Mouse (Mus musculus): Measurements from ENCODE around the gene Alg6. TPM values are rescaled to one million over a fixed set of nuclear protein-coding genes. Genes with fewer than 3 reads are reported as not detected.

The Alg6 gene
- polyA plus RNA-seq, 1 experiment: 2.6 TPM

GRCm38 (mm10) chr4:99766303-99766702 is 50.8 kb downstream of the Alg6 start:
- no peak overlapping the region for H3K4me3 ChIP-seq
- no peak overlapping the region for H3ac ChIP-seq (ENCODE audit: control insufficient read depth, insufficient read length)
- no peak overlapping the region for H3K4me2 ChIP-seq (ENCODE audit: low read depth)
- no peaks in the 10 kb centered on the region for H3K79me2 ChIP-seq (ENCODE audit: control insufficient read depth, insufficient read depth)
- H3K27me3 ChIP-seq (ENCODE audit: control insufficient read depth, insufficient read depth, insufficient read length): no peaks in the 10 kb centered on the region
- no peaks in the 10 kb centered on the region for H3K36me3 ChIP-seq (ENCODE audit: control insufficient read depth, insufficient read depth)
- no peak for TF ChIP-seq MYOG (IDR thresholded peaks at IDR 0.05; ENCODE audit: control insufficient read depth in 1 of 3, insufficient read depth in 1 of 3, insufficient read length in 2 of 3, low read depth in 2 of 3)
- TF ChIP-seq TCF12 (IDR thresholded peaks at IDR 0.05; ENCODE audit: insufficient read depth, poor library complexity, severe bottlenecking): no peak
- no peak for TF ChIP-seq REST (IDR thresholded peaks at IDR 0.05; ENCODE audit: insufficient read depth, insufficient read length)
- TF ChIP-seq TCF3 (IDR thresholded peaks at IDR 0.05; ENCODE audit: insufficient read length, low read depth): no peak
- no peak for TF ChIP-seq E2F4 (IDR thresholded peaks at IDR 0.05; ENCODE audit: insufficient read depth)
- TF ChIP-seq MYOD1 (IDR thresholded peaks at IDR 0.05; ENCODE audit: control insufficient read depth in 1 of 3, insufficient read length in 2 of 3, low read depth in 2 of 3): no peak
- no peak for TF ChIP-seq CEBPB (IDR thresholded peaks at IDR 0.05; ENCODE audit: insufficient read depth, poor library complexity, severe bottlenecking)
- TF ChIP-seq MAX (IDR thresholded peaks at IDR 0.05; ENCODE audit: low read depth): no peak
- TF ChIP-seq POLR2AphosphoS2 (IDR thresholded peaks at IDR 0.05; ENCODE audit: insufficient read length, low read depth): no peak
- TF ChIP-seq POLR2A (IDR thresholded peaks at IDR 0.05; ENCODE audit: insufficient read length, low read depth): no peak
- TF ChIP-seq SRF (IDR thresholded peaks at IDR 0.05; ENCODE audit: control insufficient read depth, insufficient read length, low read depth): no peak
- TF ChIP-seq USF1 (IDR thresholded peaks at IDR 0.05; ENCODE audit: low read depth): no peak

GRCm38 (mm10) chr4:99766753-99767152 is 51.3 kb downstream of the Alg6 start:
- Histone ChIP-seq H3ac (ENCODE audit: control insufficient read depth, insufficient read length) (no peak overlapping the region), H3K4me3 (no peak overlapping the region), H3K36me3 (ENCODE audit: control insufficient read depth, insufficient read depth) (no peaks in the 10 kb centered on the region), H3K4me2 (ENCODE audit: low read depth) (no peak overlapping the region), H3K27me3 (ENCODE audit: control insufficient read depth, insufficient read depth, insufficient read length) (no peaks in the 10 kb centered on the region), H3K79me2 (ENCODE audit: control insufficient read depth, insufficient read depth) (no peaks in the 10 kb centered on the region)
- TF ChIP-seq TCF12 (IDR thresholded peaks at IDR 0.05; ENCODE audit: insufficient read depth, poor library complexity, severe bottlenecking) (peak; percentile 55), MYOG (IDR thresholded peaks at IDR 0.05; ENCODE audit: control insufficient read depth in 1 of 3, insufficient read depth in 1 of 3, insufficient read length in 2 of 3, low read depth in 2 of 3) (peak in 1 of 3 experiments; percentile 75), POLR2A (IDR thresholded peaks at IDR 0.05; ENCODE audit: insufficient read length, low read depth) (no peak), MYOD1 (IDR thresholded peaks at IDR 0.05; ENCODE audit: control insufficient read depth in 1 of 3, insufficient read length in 2 of 3, low read depth in 2 of 3) (peak in 2 of 3 experiments; percentile 69 to 71)

DNA sequence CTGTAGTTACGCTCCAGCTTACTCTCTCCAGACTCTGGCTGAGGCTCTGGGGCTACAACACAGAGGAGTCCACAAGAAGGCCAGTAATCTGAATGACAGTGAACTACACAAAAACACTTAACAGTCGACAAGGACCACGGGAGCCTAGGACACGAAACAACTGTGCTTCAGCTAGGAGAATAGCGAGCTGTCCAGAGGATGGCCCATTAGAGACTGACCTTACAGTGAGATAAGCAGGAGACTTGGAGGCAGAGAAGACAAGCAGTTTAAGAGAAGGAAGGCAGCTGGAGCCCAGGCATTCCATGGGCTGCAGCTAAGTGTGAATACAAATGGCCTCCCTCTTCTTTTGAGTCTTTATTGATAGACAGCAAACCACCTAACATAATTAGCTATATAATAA is 55.1 kb downstream of the Alg6 start:
- Histone ChIP-seq H3K4me2 (ENCODE audit: low read depth) (no peak overlapping the region), H3K27me3 (ENCODE audit: control insufficient read depth, insufficient read depth, insufficient read length) (no peaks in the 10 kb centered on the region), H3K79me2 (ENCODE audit: control insufficient read depth, insufficient read depth) (no peaks in the 10 kb centered on the region), H3K36me3 (ENCODE audit: control insufficient read depth, insufficient read depth) (no peaks in the 10 kb centered on the region), H3K4me3 (no peak overlapping the region), H3ac (ENCODE audit: control insufficient read depth, insufficient read length) (no peak overlapping the region)
- TF ChIP-seq MYOD1 (IDR thresholded peaks at IDR 0.05; ENCODE audit: control insufficient read depth in 1 of 3, insufficient read length in 2 of 3, low read depth in 2 of 3) (no peak), USF1 (IDR thresholded peaks at IDR 0.05; ENCODE audit: low read depth) (no peak), MAX (IDR thresholded peaks at IDR 0.05; ENCODE audit: low read depth) (no peak), TCF12 (IDR thresholded peaks at IDR 0.05; ENCODE audit: insufficient read depth, poor library complexity, severe bottlenecking) (no peak)

- H3K79me2 ChIP-seq (ENCODE audit: control insufficient read depth, insufficient read depth): no peaks in the 10 kb centered on the region
- no peak overlapping the region for H3K4me3 ChIP-seq
- no peak overlapping the region for H3K4me2 ChIP-seq (ENCODE audit: low read depth)
- no peaks in the 10 kb centered on the region for H3K36me3 ChIP-seq (ENCODE audit: control insufficient read depth, insufficient read depth)
- no peaks in the 10 kb centered on the region for H3K27me3 ChIP-seq (ENCODE audit: control insufficient read depth, insufficient read depth, insufficient read length)
- H3ac ChIP-seq (ENCODE audit: control insufficient read depth, insufficient read length): no peak overlapping the region
- TF ChIP-seq MYOG (IDR thresholded peaks at IDR 0.05; ENCODE audit: control insufficient read depth in 1 of 3, insufficient read depth in 1 of 3, insufficient read length in 2 of 3, low read depth in 2 of 3) (no peak), MAX (IDR thresholded peaks at IDR 0.05; ENCODE audit: low read depth) (no peak), TCF12 (IDR thresholded peaks at IDR 0.05; ENCODE audit: insufficient read depth, poor library complexity, severe bottlenecking) (no peak), E2F4 (IDR thresholded peaks at IDR 0.05; ENCODE audit: insufficient read depth) (no peak), POLR2A (IDR thresholded peaks at IDR 0.05; ENCODE audit: insufficient read length, low read depth) (no peak), SRF (IDR thresholded peaks at IDR 0.05; ENCODE audit: control insufficient read depth, insufficient read length, low read depth) (no peak), TCF3 (IDR thresholded peaks at IDR 0.05; ENCODE audit: insufficient read length, low read depth) (no peak), CEBPB (IDR thresholded peaks at IDR 0.05; ENCODE audit: insufficient read depth, poor library complexity, severe bottlenecking) (no peak), USF1 (IDR thresholded peaks at IDR 0.05; ENCODE audit: low read depth) (no peak), POLR2AphosphoS2 (IDR thresholded peaks at IDR 0.05; ENCODE audit: insufficient read length, low read depth) (no peak), MYOD1 (IDR thresholded peaks at IDR 0.05; ENCODE audit: control insufficient read depth in 1 of 3, insufficient read length in 2 of 3, low read depth in 2 of 3) (no peak), REST (IDR thresholded peaks at IDR 0.05; ENCODE audit: insufficient read depth, insufficient read length) (no peak)
Observed at GRCm38 (mm10) chr4:99773041-99773440, 57.6 kb downstream of the Alg6 start.

GRCm38 (mm10) chr4:99792365-99792764 is 76.9 kb downstream of the Alg6 start:
- H3K4me3 ChIP-seq: no peak overlapping the region
- H3K4me2 ChIP-seq (ENCODE audit: low read depth): no peak overlapping the region
- TF ChIP-seq POLR2A (IDR thresholded peaks at IDR 0.05; ENCODE audit: insufficient read length, low read depth): no peak
- TF ChIP-seq TCF12 (IDR thresholded peaks at IDR 0.05; ENCODE audit: insufficient read depth, poor library complexity, severe bottlenecking): no peak
- TF ChIP-seq MYOG (IDR thresholded peaks at IDR 0.05; ENCODE audit: control insufficient read depth in 1 of 3, insufficient read depth in 1 of 3, insufficient read length in 2 of 3, low read depth in 2 of 3): no peak
- no peak for TF ChIP-seq E2F4 (IDR thresholded peaks at IDR 0.05; ENCODE audit: insufficient read depth)
- no peak for TF ChIP-seq SRF (IDR thresholded peaks at IDR 0.05; ENCODE audit: control insufficient read depth, insufficient read length, low read depth)
- no peak for TF ChIP-seq REST (IDR thresholded peaks at IDR 0.05; ENCODE audit: insufficient read depth, insufficient read length)
- no peak for TF ChIP-seq MYOD1 (IDR thresholded peaks at IDR 0.05; ENCODE audit: control insufficient read depth in 1 of 3, insufficient read length in 2 of 3, low read depth in 2 of 3)
- no peak for TF ChIP-seq CEBPB (IDR thresholded peaks at IDR 0.05; ENCODE audit: insufficient read depth, poor library complexity, severe bottlenecking)
- no peak for TF ChIP-seq POLR2AphosphoS2 (IDR thresholded peaks at IDR 0.05; ENCODE audit: insufficient read length, low read depth)
- TF ChIP-seq TCF3 (IDR thresholded peaks at IDR 0.05; ENCODE audit: insufficient read length, low read depth): no peak
- TF ChIP-seq MAX (IDR thresholded peaks at IDR 0.05; ENCODE audit: low read depth): no peak
- no peak for TF ChIP-seq USF1 (IDR thresholded peaks at IDR 0.05; ENCODE audit: low read depth)
- no peaks in the 10 kb centered on the region for H3K36me3 ChIP-seq (ENCODE audit: control insufficient read depth, insufficient read depth)
- H3ac ChIP-seq (ENCODE audit: control insufficient read depth, insufficient read length): no peak overlapping the region
- H3K79me2 ChIP-seq (ENCODE audit: control insufficient read depth, insufficient read depth): no peaks in the 10 kb centered on the region
- H3K27me3 ChIP-seq (ENCODE audit: control insufficient read depth, insufficient read depth, insufficient read length): no peaks in the 10 kb centered on the region
